Mouse (Mus musculus): ENCODE results near the gene Gm43064.
"Not testable (repeated sequence)": the region's sequence is repeated elsewhere in the genome, so short reads cannot be mapped to it uniquely, and the experiment has no call there.

The Gm43064 gene

GRCm38 (mm10) chr3:103799507-103799906 is 9.9 kb upstream of the Gm43064 start:
- DNase-seq (ENCODE audit: low read depth, low spot score), result no peak

- DNase-seq (ENCODE audit: low read depth, low spot score), result no peak
Observed at GRCm38 (mm10) chr3:103801631-103802531, 7.5 kb upstream of the Gm43064 start.

- no peak for DNase-seq (ENCODE audit: low read depth, low spot score)
Observed at GRCm38 (mm10) chr3:103802861-103803260, 6.5 kb upstream of the Gm43064 start.

GRCm38 (mm10) chr3:103805671-103806070 is 3.7 kb upstream of the Gm43064 start:
- no peak for DNase-seq (ENCODE audit: low read depth, low spot score)

GRCm38 (mm10) chr3:103809799-103810150 is 402 bp downstream of the Gm43064 start:
- DNase-seq (ENCODE audit: low read depth, low spot score), result no peak

- DNase-seq (ENCODE audit: low read depth, low spot score), result no peak
Observed at GRCm38 (mm10) chr3:103810967-103811366, 1.6 kb downstream of the Gm43064 start.

GRCm38 (mm10) chr3:103827548-103827947 is 18.2 kb downstream of the Gm43064 start:
- no peak for DNase-seq (ENCODE audit: low read depth, low spot score)

GRCm38 (mm10) chr3:103829036-103829435 is 19.7 kb downstream of the Gm43064 start:
- no peak for DNase-seq (ENCODE audit: low read depth, low spot score)

- DNase-seq (ENCODE audit: low read depth, low spot score), result not testable (repeated sequence)
Observed at GRCm38 (mm10) chr3:103830681-103831080, 21.3 kb downstream of the Gm43064 start.

- DNase-seq (ENCODE audit: low read depth, low spot score), result no peak
Observed at GRCm38 (mm10) chr3:103831146-103831545, 21.8 kb downstream of the Gm43064 start.

GRCm38 (mm10) chr3:103832426-103832825 is 23.1 kb downstream of the Gm43064 start, which contains the start of gene Bcl2l15:
Bcl2l15 (plus strand) TSS chr3:103832601.
- DNase-seq (ENCODE audit: low read depth, low spot score), result no peak

- no peak for DNase-seq (ENCODE audit: low read depth, low spot score)
Observed at GRCm38 (mm10) chr3:103834001-103834400, 24.6 kb downstream of the Gm43064 start.

GRCm38 (mm10) chr3:103835272-103835950 is 26.0 kb downstream of the Gm43064 start:
- no peak for DNase-seq (ENCODE audit: low read depth, low spot score)

GRCm38 (mm10) chr3:103835951-103836310 is 26.6 kb downstream of the Gm43064 start:
- no peak for DNase-seq (ENCODE audit: low read depth, low spot score)

GRCm38 (mm10) chr3:103836453-103836852 is 27.1 kb downstream of the Gm43064 start:
- DNase-seq (ENCODE audit: low read depth, low spot score), result no peak

GRCm38 (mm10) chr3:103839711-103840110 is 30.3 kb downstream of the Gm43064 start:
- no peak for DNase-seq (ENCODE audit: low read depth, low spot score)

- DNase-seq (ENCODE audit: low read depth, low spot score), result not testable (repeated sequence)
Observed at GRCm38 (mm10) chr3:103840195-103840594, 30.8 kb downstream of the Gm43064 start.

GRCm38 (mm10) chr3:103840946-103841345 is 31.6 kb downstream of the Gm43064 start:
- DNase-seq (ENCODE audit: low read depth, low spot score), result not testable (repeated sequence)

- DNase-seq (ENCODE audit: low read depth, low spot score), result no peak
Observed at GRCm38 (mm10) chr3:103850644-103851363, 41.4 kb downstream of the Gm43064 start.

GRCm38 (mm10) chr3:103851481-103851880 is 42.1 kb downstream of the Gm43064 start:
- no peak for DNase-seq (ENCODE audit: low read depth, low spot score)

- no peak for DNase-seq (ENCODE audit: low read depth, low spot score)
Observed at GRCm38 (mm10) chr3:103851882-103852281, 42.5 kb downstream of the Gm43064 start.

Data from retina, adult 2 months (tissue).